Mouse (Mus musculus): ENCODE results near the gene Tle3. TPM values are rescaled to one million over a fixed set of nuclear protein-coding genes. Genes with fewer than 3 reads are reported as not detected.

The Tle3 gene
- polyA plus RNA-seq, 1 experiment from 2014 or later = 36.6 TPM

DNA sequence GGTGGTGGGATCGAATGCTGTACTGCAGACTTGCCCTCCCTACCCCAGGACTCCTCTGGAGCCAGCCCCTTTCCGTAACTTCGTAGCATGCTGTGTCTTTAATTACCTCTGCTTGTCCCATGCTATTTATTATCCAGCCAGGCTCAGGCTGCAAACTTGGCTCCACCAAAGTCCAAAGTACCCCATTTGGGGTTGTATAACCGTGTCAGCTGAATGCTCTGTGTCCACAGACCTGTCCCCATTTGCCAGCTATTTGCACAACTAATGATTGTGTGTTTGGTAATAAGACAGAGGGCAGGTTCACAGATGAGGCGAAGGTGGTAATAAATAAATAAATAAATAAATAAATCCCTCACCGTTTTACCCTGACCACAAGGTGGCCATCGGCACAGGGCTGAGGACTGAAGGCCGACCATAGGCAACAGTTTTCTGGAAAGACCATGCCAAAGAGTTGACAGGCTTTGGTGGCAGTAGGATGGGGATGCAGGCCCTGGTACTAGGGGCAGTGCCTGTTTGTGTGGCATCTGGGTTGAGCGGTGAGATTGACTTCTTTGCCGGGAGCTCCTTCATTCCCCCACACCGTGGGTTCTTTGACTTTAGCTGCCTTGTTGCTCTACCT lies 7.0 kb downstream of the Tle3 start:
- no peak for ATAC-seq
- H3K27me3 ChIP-seq = no peaks in the 10 kb centered on the region; the same call in 1 of the 2 replicates
- H3K36me3 ChIP-seq (ENCODE audit: poor library complexity, severe bottlenecking) = peaks cover 44% of the 10 kb centered on the region
- peaks cover 100% of the 10 kb centered on the region for H3K4me1 ChIP-seq
- peak overlapping the region; percentile 81 for H3K4me2 ChIP-seq
- peak overlapping the region; percentile 52 for H3K9ac ChIP-seq
- peak overlapping the region; percentile 14; the same call in 1 of the 2 replicates for H3K4me3 ChIP-seq
- H3K27ac ChIP-seq = no peak overlapping the region; the same call in 1 of the 2 replicates
- H3K9me3 ChIP-seq (replicated peaks) = no peaks in the 10 kb centered on the region
- 50% methylated on average over 11 of the region's 11 CpGs for WGBS

DNA sequence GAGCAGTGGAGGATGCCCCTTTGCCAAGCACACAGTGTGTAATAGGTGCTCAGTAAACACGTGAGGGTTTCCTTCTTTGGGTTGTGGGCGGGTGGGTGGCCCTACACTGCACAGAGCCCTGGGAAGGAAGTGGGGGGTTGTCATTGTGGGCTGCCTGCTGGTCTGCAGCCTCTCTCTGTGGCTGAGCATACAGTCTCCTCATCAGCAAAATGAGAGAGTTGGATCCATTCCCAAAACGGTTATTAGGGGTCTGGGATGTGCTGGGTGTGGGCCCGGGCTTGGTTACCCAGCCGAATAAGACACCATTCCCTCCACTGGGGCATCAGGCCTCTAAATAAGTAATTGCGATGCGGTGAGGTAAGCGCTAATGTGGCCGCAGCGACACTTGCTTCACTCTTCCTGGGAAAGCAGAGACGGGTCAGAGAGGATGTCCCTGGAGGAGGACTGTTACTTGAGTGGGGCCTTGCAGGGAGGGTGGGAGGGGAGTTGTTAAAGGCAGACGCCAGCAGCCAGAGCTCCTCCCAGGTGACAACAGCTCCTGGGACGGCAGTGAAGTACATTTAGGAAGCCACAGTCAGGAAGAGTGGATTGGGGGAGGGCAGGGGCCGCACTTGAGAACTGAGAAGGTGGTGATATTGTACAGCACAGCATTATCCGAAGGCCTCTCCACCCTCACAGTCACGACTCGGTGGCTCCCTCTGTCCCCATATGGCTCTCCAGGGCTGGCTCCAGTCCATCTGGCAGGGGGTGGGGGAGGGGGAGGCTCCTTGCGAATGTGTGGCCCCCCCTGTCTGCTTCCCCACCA lies 8.3 kb downstream of the Tle3 start:
- H3K36me3 ChIP-seq (ENCODE audit: poor library complexity, severe bottlenecking) = peaks cover 44% of the 10 kb centered on the region
- H3K27ac ChIP-seq = peak overlapping the region; percentile 81
- H3K9ac ChIP-seq = peak overlapping the region; percentile 40
- H3K27me3 ChIP-seq = no peaks in the 10 kb centered on the region; the same call in 1 of the 2 replicates
- H3K4me1 ChIP-seq = peaks cover 100% of the 10 kb centered on the region
- no peaks in the 10 kb centered on the region for H3K9me3 ChIP-seq (replicated peaks)
- WGBS = 7% methylated on average over 18 of the region's 18 CpGs
- peak overlapping the region; percentile 18 for H3K4me3 ChIP-seq
- peak overlapping the region; percentile 81 for H3K4me2 ChIP-seq
- ATAC-seq = peak; percentile 65

DNA sequence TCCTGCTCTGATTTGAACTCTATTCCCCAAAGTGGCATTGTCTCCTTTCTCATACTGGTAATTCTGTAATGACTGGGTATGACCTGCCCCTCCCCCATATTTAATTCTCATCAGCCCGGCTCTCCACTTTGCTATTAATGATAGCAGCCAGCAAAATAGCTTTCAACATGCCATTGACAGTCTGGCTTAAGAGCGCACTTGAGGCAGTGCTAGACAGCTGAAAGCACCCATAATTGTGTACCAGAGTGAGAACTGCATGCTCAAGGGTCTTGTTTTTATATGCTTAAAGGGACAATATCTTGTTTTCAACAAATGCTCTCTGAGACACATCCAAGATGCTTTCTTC lies 8.9 kb downstream of the Tle3 start:
- peak; percentile 60 for ATAC-seq
- H3K27ac ChIP-seq = peak overlapping the region; percentile 81
- no peaks in the 10 kb centered on the region for H3K9me3 ChIP-seq (replicated peaks)
- H3K4me1 ChIP-seq = peaks cover 100% of the 10 kb centered on the region
- H3K36me3 ChIP-seq (ENCODE audit: poor library complexity, severe bottlenecking) = peaks cover 42% of the 10 kb centered on the region
- peak overlapping the region; percentile 81 for H3K4me2 ChIP-seq
- H3K27me3 ChIP-seq = no peaks in the 10 kb centered on the region; the same call in 1 of the 2 replicates
- H3K4me3 ChIP-seq = peak overlapping the region; percentile 18; the same call in 1 of the 2 replicates
- 6% methylated on average over 2 of the region's 2 CpGs for WGBS
- H3K9ac ChIP-seq = peak overlapping the region; percentile 40; the same call in 1 of the 2 replicates

DNA sequence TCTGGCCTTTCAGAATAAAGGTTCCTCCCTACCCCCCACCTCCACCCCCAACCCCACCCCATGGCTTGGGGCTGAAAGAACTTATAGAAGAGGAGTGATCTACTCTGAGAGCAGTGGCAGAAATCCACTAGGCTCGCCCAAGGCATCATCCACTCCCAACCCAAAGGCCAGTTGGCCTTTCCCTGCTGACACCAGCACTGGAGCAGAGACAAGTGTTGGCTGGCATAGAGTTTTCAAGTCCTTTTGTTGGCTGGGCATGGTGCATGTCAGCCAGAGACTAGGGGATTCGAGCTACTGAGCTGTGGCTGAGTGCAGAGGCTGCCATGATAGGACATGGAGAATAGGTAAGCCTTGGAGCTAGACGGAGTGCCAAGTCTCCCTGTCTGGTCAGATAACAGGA lies 9.3 kb downstream of the Tle3 start:
- 49% methylated on average over 3 of the region's 3 CpGs for WGBS
- 0 out of 2 replicates have a peak overlapping the region, but pooled peaks have one; percentile 26 for H3K9ac ChIP-seq
- H3K4me2 ChIP-seq = peak overlapping the region; percentile 81
- H3K4me3 ChIP-seq = no peak overlapping the region
- peaks cover 42% of the 10 kb centered on the region for H3K36me3 ChIP-seq (ENCODE audit: poor library complexity, severe bottlenecking)
- peaks cover 100% of the 10 kb centered on the region for H3K4me1 ChIP-seq
- no peaks in the 10 kb centered on the region; the same call in 1 of the 2 replicates for H3K27me3 ChIP-seq
- ATAC-seq = no peak
- H3K9me3 ChIP-seq (replicated peaks) = no peaks in the 10 kb centered on the region
- peak overlapping the region; percentile 81 for H3K27ac ChIP-seq

DNA sequence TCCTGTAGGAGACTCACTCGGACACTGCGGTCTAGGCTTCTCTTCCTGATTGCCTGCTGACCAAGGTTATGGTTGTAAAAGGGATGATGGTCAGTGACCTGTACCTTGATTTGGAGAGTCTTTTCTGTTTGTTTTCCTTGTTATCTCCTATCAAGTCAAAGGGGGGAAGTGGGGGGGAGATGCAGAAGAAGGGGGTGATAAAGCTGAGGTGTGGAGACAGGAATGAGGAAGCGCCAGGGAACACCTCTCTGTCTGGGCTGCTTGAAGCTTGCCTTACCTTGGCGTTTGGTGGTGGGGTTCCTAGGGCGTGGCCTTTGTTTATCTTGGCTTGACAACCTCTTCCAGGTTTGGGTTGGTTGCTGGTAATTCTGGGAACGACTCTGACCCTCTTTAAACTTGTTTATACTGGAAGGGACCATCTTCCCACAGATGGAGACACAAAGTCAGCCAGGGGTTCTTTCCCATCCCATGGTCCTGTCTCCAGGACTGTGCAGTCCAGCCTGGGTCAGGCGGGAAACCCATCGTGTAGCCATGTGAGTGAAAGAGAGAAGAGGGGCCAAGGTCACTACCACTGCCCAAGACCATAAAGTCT lies 10.5 kb downstream of the Tle3 start:
- H3K9ac ChIP-seq = no peak overlapping the region
- H3K9me3 ChIP-seq (replicated peaks) = no peaks in the 10 kb centered on the region
- no peak overlapping the region for H3K4me3 ChIP-seq
- no peak overlapping the region for H3K4me2 ChIP-seq
- H3K36me3 ChIP-seq (ENCODE audit: poor library complexity, severe bottlenecking) = peaks cover 49% of the 10 kb centered on the region
- WGBS = 77% methylated on average over 8 of the region's 8 CpGs
- ATAC-seq = no peak
- H3K27me3 ChIP-seq = no peaks in the 10 kb centered on the region; the same call in 1 of the 2 replicates
- no peak overlapping the region for H3K27ac ChIP-seq
- H3K4me1 ChIP-seq = peaks cover 100% of the 10 kb centered on the region

DNA sequence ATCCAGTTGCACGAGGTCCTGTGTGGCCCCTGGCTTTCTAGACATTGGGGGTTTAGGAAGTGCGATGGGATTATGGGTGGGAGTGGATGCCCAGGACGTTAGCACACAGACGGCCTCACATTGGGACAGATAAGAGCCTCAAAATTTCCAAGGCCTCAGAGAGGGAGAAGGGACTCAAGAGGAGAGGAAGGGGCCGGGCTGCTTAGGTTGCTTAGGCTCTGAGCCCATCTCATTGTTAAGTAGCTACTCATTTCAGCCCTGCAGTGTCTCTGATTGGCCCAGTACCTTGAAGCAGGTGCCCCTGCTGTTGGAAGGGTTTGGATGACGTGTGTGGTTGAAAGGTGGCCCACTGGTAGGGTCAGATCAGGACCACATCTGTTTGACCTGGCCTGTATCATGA lies 11.9 kb downstream of the Tle3 start:
- no peaks in the 10 kb centered on the region for H3K9me3 ChIP-seq (replicated peaks)
- 0 out of 2 replicates have a peak overlapping the region, but pooled peaks have one; percentile 60 for H3K27ac ChIP-seq
- no peak for ATAC-seq
- H3K9ac ChIP-seq = 0 out of 2 replicates have a peak overlapping the region, but pooled peaks have one; percentile 5
- no peak overlapping the region for H3K4me3 ChIP-seq
- H3K4me1 ChIP-seq = peaks cover 100% of the 10 kb centered on the region
- H3K36me3 ChIP-seq (ENCODE audit: poor library complexity, severe bottlenecking) = peaks cover 54% of the 10 kb centered on the region
- WGBS = 20% methylated on average over 6 of the region's 6 CpGs
- peak overlapping the region; percentile 49 for H3K4me2 ChIP-seq
- H3K27me3 ChIP-seq = no peaks in the 10 kb centered on the region; the same call in 1 of the 2 replicates

DNA sequence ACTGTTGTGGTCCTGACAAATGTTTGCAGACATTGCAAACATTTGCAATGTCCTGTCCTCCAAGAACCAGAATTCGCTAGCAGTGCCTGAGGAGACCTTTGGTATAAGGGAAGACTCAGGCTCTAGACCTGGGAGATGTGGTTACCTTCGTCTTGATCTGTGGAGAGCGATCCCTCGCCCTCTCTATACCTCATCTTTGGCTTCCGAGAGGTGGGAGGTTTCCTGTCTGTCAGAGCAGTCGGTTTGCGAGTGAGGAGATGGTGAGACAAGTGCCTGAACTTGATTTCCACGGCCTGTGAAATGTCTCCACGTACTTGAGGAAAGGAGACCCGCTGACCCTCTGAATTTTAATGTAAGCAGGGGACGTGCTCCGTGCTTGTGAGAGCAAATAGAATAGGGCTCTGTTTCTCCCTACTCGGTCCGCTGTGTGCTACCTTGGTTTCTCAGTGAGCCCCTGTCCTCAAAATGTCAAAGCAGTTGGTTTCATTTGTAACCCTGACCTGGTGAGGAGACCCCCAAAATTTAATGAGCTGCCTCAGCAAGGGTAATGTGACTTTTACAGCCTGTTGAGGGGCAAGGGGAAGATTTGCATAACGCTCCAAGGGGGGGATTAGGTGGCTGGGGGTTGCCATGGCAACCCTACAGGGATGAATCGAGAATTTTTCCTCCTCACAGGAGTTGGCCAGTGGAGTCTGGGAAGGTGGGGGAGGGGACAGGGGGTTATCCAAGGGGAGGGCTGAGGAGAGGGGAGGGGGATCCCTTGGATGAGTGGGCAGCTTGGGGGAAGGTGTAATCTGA lies 12.7 kb downstream of the Tle3 start:
- H3K27ac ChIP-seq = peak overlapping the region; percentile 60
- peaks cover 99% of the 10 kb centered on the region for H3K4me1 ChIP-seq
- WGBS = 5% methylated on average over 16 of the region's 16 CpGs
- ATAC-seq = peak; percentile 23; the same call in 1 of the 2 replicates
- H3K4me3 ChIP-seq = peak overlapping the region; percentile 10; the same call in 1 of the 2 replicates
- H3K9me3 ChIP-seq (replicated peaks) = no peaks in the 10 kb centered on the region
- H3K36me3 ChIP-seq (ENCODE audit: poor library complexity, severe bottlenecking) = peaks cover 57% of the 10 kb centered on the region
- peak overlapping the region; percentile 49 for H3K4me2 ChIP-seq
- H3K27me3 ChIP-seq = no peaks in the 10 kb centered on the region; the same call in 1 of the 2 replicates
- H3K9ac ChIP-seq = 0 out of 2 replicates have a peak overlapping the region, but pooled peaks have one; percentile 5

DNA sequence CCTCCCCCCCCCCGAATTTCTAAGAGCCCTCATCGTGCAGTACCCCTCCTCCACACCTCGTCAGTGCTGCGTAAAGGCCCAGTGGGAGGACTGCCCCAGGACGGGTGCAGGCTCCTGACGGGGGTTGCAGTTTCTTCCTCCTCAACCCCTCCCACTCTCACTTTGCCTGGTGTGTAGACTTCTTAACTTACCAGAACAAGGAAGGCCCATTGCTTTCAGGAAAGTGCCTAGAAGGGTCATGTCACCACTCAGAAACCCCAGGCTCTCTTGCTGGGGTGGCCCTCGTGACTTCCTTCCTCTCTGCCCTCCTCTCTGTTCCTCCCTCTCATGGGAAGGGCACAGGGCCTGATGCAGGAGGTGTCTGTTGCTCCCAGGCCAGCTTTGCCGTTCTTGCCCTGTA lies 13.6 kb downstream of the Tle3 start:
- Histone ChIP-seq H3K27me3 (no peaks in the 10 kb centered on the region; the same call in 1 of the 2 replicates), H3K36me3 (ENCODE audit: poor library complexity, severe bottlenecking) (peaks cover 66% of the 10 kb centered on the region), H3K4me1 (peaks cover 99% of the 10 kb centered on the region), H3K27ac (peak overlapping the region; percentile 60), H3K4me2 (peak overlapping the region; percentile 49), H3K4me3 (peak overlapping the region; percentile 10; the same call in 1 of the 2 replicates), H3K9me3 (replicated peaks) (no peaks in the 10 kb centered on the region), H3K9ac (0 out of 2 replicates have a peak overlapping the region, but pooled peaks have one; percentile 26)
- WGBS = 4% methylated on average over 8 of the region's 8 CpGs
- ATAC-seq = no peak; the same call in 1 of the 2 replicates

DNA sequence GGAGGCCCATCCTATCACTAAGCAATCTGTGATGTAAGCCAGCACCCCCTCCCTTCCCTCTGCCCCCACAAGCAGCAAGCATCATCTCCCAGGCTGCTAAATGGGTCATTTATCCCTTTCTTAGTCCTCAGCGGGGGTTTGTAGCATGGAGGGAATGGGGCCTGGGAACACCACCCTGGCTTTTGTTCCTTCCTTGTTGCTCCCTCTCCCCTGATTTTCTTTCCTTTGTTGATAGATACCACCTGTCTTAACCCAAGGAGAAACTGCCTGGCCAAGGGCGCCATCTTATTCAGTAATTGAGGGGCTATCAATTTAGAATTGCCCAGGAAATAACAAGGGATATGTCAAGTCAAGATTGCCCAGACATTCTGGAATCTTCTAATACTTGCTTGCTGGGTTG lies 14.1 kb downstream of the Tle3 start:
- ATAC-seq = no peak
- Histone ChIP-seq H3K27ac (peak overlapping the region; percentile 8; the same call in 1 of the 2 replicates), H3K27me3 (no peaks in the 10 kb centered on the region; the same call in 1 of the 2 replicates), H3K4me1 (peaks cover 99% of the 10 kb centered on the region), H3K9ac (0 out of 2 replicates have a peak overlapping the region, but pooled peaks have one; percentile 26), H3K4me3 (no peak overlapping the region), H3K4me2 (peak overlapping the region; percentile 49), H3K9me3 (replicated peaks) (no peaks in the 10 kb centered on the region), H3K36me3 (ENCODE audit: poor library complexity, severe bottlenecking) (peaks cover 72% of the 10 kb centered on the region)
- 12% methylated on average over 2 of the region's 2 CpGs for WGBS

DNA sequence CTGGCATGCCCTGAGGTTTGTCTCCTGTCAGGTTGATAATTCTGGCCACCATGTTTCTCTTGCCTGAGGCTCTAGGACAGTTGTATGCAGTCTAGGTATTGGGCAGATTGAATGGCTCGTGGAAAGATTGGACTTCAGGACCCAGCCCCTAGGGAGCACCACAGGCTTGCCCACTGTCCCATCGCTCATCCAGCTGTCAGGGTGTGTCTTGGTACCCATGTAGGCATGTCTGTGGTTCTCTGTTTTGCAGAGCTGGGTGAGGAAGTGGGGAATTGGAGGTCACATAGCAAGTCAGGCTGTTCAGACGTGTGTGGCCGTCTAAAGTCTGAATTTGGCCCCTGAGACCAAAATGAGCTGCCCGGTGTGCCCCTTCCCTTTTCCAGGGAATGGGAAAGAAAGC lies 15.6 kb downstream of the Tle3 start:
- H3K4me1 ChIP-seq = peaks cover 99% of the 10 kb centered on the region
- H3K4me3 ChIP-seq = no peak overlapping the region
- H3K9ac ChIP-seq = no peak overlapping the region
- no peak overlapping the region for H3K4me2 ChIP-seq
- WGBS = 80% methylated on average over 5 of the region's 5 CpGs
- no peaks in the 10 kb centered on the region; the same call in 1 of the 2 replicates for H3K27me3 ChIP-seq
- H3K36me3 ChIP-seq (ENCODE audit: poor library complexity, severe bottlenecking) = peaks cover 66% of the 10 kb centered on the region
- no peak for ATAC-seq
- no peaks in the 10 kb centered on the region for H3K9me3 ChIP-seq (replicated peaks)
- H3K27ac ChIP-seq = no peak overlapping the region

DNA sequence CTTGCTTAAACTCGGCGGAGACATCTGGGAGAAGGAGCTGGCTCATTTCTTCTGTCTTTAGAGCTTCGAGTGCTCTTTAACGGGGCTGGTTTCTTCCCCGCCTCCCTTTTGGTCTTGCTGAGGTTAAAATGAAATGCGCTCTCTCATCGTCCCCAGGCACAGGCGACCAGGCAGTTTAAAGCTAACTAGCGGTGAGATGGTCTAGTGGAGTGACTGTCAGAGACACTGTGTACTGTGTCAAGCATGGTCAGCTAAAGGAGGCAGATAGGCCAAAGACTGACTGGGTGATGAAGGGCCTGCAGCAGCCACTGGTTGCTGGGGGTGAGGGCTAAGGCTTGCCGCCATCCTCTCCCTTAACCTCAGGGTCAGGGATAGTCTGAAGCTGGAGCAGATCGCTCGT lies 16.0 kb downstream of the Tle3 start:
- Histone ChIP-seq H3K4me1 (peaks cover 99% of the 10 kb centered on the region), H3K4me2 (no peak overlapping the region), H3K9ac (no peak overlapping the region; the same call in 1 of the 2 replicates), H3K27me3 (no peaks in the 10 kb centered on the region; the same call in 1 of the 2 replicates), H3K4me3 (no peak overlapping the region), H3K27ac (no peak overlapping the region), H3K9me3 (replicated peaks) (no peaks in the 10 kb centered on the region), H3K36me3 (ENCODE audit: poor library complexity, severe bottlenecking) (peaks cover 65% of the 10 kb centered on the region)
- WGBS = 51% methylated on average over 12 of the region's 12 CpGs
- ATAC-seq = no peak
